Mouse (Mus musculus): ENCODE results near the gene Dlec1.

The Dlec1 gene

DNA sequence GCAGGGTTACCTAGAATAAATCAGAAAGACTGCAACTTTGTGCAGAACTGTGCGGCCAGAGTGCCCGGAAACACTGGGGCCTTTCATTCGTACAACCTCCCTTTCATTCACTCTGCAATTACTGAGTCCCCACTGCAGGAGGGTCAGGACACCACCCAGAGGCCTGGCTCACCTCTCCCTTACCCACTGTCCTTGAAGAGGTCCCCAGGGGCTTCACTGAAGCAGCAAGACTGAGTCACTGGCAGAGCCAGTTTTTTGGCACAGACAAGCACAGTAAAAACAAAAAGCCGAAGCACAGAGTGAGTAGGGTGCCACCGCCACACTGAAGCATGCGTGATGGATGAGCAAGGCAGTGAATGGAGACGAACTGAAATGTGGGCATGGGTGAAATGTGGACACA lies 12.8 kb upstream of the Dlec1 start:
- no peak for DNase-seq (ENCODE audit: low spot score in 2 of 2)

DNA sequence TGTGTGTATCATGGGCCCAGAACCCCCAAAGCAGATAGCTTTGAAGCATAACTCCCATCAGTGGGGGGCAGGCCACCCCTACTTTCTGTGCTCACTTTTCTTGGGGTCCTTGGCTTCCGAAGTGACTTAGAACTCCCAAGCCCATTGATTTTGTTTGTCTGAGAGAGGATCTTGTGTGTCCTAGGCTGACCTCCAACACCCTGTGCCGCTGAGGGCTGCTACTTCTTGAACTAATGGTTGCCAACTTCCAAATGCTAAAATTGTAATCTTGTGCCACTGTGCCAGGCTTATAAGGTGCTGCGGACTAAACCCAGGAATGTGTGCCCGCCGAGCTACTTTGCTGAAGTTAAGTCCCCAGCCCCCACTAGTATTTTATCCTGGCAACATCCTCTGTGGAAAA lies 11.8 kb upstream of the Dlec1 start:
- no peak for DNase-seq (ENCODE audit: low spot score in 2 of 2)

DNA sequence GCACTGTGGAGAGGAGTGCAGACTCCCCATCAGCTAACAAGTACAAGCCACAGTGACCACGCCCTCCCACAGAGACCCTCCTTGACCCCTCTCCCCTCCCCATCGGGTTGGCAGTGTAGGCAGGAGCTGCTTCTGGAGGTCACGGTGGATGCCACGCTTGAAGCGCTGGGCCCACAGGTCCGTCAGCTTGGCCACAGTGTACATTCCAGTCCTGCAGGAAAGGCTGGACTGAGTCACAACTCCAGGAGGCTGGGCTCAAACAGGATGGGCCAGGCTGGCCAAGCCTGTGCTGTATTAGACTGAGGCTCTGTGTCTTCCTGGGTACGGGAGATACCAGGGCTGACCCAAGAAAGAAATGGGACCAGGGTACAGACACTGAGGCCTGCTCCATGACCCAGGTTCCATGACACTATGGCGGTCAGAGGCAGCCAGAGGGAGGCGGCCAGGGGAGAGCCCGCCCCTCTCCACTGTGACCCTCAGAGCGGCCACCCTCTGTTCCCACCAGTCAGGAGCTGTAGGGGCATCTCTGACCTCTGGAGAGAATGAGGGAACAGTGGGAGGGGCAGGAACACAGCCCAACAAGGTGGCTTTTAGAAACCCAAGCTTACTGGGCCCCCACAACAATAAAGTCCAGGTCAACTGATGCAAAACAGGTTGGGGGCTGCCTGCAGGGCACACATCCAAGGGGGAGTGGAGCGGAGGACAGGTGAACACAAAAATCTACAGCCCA lies 10.5 kb upstream of the Dlec1 start:
- DNase-seq (ENCODE audit: low spot score in 2 of 2), result no peak

DNA sequence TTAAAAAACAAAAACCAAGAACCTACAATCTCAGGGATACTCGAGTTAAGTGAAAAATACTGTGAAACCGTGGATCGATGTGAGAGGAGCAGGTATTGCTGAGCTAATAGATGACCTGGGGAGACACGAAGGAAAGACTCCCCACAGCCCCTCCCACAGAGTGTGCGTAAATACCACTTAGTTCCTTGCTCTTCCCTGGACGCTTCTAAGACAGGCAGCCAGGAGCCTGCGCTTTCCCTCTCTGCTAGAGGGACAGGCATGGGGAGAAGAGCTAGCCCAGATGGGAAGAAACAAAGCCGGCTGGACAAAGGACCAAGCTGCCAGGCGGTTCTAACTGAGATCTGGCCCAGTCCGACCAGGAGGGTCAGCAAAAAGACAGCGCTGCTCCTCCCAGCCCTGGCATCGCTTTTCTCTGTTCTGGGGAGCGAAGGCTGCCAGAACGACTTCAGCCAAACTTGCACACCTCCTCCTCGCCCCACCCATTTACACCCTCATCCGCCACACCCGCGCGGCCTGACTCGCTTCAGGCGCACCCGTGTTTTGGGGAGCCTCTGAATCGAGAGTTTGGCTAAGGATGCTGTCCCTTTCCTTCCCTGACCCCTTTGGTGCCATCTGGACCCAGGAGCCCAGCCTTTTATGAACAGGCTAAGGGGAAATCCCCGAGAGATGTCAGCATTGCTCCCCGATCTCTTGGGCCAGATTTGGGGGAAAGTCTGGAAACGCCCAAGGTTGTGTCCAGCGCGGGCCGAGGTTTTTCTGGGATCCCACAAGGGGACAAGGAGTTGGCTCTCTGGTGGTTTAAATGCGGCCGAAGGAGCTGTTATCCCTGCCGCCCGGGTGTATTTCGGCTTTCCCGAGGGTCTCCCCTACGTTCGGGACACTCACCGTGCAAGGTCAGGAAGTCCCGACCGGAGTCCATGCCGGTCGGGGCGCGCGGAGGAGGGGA lies 9.5 kb upstream of the Dlec1 start:
- no peak for DNase-seq (ENCODE audit: low spot score in 2 of 2)

DNA sequence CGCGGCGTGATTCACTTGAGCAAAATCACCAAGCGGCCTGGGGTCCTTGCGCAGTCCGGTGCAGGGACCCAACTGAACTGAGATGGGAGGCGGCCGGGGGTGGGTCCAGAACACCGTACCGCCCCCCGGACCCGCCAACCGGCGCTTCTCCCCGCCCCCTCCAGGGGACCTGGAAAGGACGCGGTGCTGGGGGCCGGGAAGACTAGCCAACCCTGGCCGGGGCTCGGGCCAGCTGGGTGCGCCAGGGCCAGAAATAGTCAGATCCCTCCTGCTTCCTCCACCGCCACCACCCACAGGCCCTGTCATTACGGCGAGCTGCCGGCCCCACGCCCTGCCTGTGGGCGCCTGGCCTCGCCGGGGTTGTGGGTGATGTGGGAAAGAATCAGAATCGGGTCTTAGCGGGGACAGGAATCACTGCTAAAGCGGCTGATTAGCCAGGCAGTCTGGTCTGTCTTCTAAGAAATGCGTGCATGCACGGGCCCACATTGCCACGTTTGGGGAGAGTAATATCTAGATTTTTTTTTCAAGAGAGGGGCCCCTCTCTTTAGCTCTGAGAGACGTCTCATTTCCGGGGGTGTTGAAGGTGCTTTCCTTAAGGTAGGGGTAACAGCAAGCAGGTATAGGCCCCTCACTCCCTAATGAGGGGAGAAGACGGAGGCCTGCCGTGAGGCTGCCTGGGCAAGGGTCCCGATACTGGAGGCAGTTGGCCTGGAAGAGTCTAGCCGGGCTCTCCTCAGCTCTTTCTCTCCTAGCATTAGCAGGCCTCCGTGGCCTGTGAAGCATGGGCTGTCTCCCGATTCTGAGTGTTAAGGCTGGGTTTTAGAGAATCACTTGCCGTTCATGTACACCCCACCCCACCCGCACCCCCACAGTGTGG lies 8.6 kb upstream of the Dlec1 start, which contains the start of gene Plcd1:
Plcd1 (minus strand) TSS at position 84 of the 877 bp plus-strand sequence.
- DNase-seq (ENCODE audit: low spot score in 2 of 2), result peak in 1 of 2 experiments; percentile 42

DNA sequence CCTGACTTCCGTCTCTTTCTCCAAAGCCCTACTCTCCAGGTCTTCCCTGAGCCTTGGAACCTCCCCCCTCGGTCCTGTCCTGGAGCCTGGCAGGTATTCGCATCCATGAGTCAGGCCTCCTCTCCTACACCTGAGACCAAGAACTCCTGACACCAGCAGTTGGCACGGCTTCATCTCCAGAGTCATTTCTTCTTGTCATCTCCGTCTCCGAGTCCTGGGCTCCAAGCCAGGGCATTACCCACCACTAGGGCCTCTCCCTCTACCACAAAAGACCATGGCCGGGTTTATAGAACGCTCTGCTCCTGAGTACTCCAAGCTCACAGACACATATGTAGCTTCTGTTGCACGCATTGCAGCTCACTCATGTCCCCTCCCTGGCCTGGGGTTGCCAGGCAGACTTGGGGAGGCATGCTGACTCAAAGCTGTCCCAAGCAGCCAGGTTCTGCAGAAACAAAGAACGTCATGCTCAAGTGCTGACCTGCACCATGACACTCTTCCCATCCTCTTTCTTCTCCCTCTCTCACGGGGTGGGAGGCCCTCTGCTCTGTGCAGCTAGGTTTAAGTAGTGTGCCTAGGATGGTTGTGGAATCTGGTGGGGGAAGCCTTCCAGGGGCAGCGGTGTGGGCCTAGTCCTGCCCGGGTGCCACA lies 7.7 kb upstream of the Dlec1 start:
- DNase-seq (ENCODE audit: low spot score in 2 of 2), result no peak

DNA sequence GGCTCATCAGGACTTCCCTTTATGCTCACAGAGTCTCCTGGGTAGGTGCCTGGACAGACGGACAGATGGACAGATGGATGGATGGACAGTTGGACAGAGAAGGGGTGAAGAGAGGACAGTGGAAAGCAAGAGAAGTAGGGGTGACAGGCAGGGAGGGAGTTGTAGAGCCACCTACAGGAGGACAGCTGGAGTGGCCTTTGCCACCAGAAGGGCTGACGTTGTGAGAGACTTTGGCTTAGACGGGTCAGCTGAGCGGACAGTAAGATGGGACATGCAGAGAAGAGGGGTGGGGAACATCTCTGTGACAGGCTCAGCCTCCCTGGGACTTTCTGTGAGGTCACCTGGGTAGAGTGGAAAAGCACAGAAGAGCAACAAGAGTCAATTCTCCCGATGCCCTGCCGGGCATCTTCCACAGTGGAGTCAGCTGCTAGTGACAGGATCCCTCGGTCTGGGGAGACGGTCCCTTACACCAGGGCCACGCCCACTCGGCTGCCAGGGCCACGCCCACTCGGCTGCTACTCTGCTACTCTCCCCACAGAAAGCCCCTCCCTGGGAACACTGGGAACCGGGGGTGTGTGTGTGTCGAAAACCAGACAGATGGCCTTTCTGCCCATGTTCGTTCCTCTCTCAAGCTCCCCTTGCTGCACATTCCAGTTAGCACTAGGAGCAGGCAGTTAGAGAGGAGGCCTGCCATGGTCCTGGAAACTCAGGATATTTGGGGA lies 1.9 kb upstream of the Dlec1 start:
- DNase-seq (ENCODE audit: low spot score in 2 of 2), result no peak

DNA sequence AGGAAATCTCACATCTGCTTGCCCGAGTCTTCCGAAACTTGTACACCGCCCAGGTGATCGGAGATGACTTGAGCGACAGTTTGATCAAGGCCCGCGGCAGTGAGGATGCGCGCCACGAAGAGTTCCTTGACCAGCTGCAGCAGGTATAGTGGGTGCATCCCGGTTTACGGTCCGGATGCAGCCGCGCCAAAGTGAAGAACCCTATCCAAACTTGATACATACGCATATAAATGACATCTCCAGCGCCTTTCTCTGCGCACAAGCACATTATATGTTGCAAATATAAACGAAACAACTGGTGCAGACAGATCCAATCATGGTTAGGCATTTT lies 470 bp downstream of the Dlec1 start:
- no peak for DNase-seq (ENCODE audit: low spot score in 2 of 2)

DNA sequence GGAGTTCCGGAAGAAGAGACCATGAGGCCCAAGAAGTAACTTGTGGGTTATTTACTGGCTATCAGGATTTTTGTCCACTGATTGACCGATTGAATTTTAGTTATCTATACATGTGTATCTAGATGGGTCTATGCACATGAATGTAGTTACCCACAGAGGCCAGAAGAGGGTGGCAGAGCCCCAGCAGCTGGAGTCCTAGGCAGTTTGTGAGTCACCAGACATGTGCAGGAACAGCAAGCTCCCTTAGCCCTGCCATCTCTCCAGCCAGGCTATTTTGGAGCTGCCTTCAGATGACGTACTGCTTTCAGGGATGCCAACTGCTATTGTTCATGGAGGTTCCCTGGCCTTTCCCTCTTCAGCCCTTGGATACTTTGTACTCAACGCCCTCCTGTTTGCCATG lies 5.3 kb downstream of the Dlec1 start:
- no peak for DNase-seq (ENCODE audit: low spot score in 2 of 2)

DNA sequence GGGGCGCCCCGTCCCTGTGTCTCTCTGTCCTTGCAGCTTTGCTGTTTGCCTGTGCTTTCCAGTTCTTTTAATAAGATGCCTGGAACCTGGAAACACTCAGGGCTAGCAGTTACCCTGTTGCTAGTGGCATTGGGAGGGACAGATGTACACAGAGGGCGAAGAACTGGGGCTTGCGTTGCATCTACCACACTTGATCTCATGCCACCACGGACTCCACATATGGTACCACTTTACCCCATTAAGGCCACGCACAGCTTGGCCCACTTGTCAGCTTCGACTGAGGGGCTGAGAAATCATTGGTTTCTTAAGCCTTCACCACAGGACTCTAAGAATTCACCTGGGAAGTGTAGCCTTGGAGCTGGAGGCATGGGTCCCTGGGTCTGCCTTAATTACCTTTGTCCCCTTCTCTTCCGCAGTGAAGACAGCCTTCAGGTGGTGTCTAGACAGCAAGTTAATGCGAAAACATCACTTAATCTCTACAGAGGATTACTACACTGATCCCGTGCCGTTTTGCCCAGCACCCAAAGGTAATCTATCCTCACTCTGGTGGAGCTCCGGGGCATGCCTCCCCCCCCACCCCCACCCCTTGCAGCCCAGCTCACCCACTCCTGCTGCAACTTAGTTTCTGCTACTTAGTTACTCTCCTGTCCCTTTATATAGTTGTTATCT lies 7.5 kb downstream of the Dlec1 start:
- DNase-seq (ENCODE audit: low spot score in 2 of 2), result no peak

DNA sequence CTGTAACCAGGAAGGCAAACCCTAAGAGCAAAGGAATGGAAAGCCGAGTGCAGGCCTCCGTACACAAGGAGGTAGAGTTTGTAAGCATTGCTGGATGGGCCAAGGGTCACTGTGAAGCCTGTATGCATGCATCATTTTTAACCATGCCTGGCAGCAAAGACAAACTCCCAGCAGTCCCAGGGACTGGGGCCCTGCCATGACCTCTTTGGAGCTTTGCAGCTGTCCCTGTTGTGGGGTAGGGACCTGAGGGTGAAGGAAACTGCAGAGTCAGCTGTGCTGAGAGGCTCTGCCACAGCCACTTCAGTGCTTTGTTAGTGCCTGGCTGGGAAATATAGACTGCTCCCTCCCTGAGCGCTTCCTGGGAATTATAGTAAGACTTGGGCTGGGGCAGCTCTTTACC lies 8.4 kb downstream of the Dlec1 start:
- DNase-seq (ENCODE audit: low spot score in 2 of 2), result no peak

DNA sequence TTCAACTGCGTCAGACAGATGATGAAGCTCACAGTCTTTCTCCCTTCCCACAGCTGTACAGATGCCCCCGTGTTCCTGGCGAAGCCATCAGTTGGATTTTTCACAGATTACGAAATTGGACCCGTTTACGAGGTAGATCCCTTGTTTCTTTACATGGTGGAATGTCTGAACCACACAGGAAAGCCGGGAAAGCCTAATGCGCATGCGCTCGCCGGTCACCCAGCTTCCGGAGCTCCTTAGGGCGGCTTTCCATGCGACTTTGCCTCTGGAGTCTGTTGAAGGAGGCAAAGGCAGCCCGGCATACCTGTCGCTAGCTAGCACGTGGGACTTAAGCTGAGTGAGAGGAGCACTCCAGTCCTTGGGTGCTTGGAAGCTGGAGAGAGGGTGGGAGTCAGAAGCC lies 12.6 kb downstream of the Dlec1 start:
- no peak for DNase-seq (ENCODE audit: low spot score in 2 of 2)

DNA sequence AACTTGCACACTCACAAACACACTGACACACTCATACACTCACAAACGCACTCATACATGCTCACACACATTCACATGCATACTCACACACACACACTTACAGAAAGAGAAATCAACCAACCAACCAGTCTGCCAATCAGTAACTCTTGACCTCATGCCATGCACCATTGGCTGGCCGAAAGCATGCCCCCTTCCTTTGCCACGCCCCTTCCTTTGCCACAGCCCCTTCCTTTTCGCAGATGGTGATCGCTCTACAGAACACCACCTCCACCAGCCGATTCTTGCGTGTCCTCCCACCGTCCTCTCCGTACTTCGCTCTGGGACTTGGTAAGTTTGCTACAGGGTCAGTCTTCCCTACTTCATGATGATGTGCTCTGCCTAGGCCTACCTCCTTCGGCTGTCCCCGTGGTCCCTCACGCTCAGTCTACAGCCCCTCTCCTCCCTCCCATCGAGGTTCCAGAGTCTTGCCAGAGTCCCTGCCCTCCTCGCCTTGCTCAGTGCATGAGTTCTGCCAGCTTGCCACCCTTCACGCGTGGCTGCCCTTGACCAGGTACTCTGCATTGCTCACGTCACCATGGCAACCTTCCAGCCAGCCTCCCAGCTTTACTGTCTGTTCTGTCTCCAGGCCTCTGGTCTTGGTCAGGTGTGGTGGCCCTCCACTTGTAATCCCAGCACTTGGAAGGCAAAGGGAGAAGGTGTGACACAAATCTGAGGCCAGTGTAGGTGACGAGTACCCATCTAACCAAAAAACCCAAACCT lies 17.3 kb downstream of the Dlec1 start:
- no peak for DNase-seq (ENCODE audit: low spot score in 2 of 2)

DNA sequence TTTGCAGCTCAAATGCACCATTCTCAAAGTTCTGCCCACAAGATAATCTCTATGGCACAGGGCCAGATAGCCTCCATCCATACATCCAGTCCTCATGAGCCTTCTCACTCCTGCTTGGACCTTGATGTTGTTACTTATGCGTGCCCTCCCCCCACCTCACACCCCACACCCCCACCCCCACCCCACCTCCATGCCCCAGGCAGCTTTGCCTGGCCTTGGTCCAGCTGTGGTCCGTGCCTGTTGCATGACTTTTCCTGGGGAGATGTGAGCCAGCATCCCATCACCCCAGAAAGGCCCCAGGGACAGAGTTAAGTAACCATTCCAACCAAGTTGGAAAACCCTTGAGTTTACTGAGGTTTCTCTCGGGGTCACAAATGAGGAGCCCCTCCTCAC lies 17.9 kb downstream of the Dlec1 start:
- no peak for DNase-seq (ENCODE audit: low spot score in 2 of 2)

DNA sequence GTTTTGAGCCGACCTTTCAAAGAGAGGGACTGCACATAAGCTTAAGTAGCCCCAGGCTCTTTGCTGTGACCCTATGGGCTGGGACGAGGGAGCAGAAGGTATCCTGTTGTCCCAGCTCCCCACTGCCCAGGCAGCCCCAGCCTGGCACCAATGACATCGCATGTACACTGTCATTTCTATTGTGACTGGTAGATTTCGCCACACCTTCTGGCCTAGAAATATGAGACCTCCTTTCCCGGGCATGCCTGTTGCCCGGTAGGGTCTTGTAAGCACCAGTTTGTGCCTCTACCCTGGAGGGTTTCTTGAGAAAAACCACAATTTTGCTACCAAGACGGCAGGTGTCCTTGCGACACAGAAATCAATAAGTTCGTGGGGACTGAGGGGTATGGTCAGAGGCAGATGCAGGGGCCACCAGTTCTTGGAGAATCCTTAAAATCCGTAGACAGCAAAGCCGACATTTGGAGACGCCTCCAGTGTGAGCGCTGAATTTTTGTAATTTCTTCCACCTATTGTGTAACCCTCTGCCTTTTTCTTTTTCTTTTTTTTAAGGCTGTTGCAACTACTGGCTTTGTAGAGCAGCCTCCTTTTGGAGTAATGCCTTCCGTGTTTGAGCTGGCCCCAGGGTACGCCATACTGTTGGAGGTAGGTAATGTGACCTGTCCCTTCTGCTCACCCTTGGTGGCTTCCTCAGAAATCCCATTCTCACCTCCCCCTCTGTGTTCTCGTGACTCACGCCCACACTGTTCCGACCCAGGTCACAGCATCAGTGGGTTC lies 20.5 kb downstream of the Dlec1 start:
- DNase-seq (ENCODE audit: low spot score in 2 of 2), result no peak

DNA sequence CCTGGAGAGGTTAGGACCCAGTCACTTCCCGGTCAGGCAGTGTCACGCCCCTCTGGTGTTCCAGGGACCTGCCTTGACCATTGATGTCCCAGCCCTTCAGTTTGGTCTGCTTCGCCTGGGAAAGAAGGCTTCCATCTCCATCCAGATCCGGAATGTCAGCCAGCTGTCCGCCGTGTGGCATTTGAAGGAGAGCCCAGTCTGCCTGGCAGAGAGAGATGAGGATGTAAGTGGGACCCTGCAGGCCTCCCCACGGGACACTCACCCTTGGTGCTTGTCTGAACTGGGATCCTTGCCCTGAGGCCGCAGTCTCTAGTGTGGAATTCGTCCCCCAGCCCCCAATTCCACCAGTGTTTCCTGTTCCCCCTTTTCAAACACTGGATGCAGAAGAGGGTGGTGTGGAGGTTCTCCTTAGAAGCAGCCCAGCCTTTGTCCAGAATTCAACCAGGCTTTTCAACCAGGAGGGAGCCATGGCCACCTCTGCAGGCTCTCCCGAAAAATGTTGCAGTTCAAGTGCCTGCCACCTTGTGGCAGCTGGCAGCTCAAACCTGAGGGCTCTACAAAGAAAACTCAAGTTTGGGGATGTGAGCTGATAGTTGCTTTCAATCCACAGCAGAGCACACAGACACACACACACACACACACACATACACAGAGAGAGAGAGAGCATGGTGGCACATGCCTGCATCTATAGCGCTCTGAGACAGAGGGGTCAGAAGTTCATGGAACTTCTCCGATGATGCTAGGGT lies 26.3 kb downstream of the Dlec1 start:
- no peak for DNase-seq (ENCODE audit: low spot score in 2 of 2)

DNA sequence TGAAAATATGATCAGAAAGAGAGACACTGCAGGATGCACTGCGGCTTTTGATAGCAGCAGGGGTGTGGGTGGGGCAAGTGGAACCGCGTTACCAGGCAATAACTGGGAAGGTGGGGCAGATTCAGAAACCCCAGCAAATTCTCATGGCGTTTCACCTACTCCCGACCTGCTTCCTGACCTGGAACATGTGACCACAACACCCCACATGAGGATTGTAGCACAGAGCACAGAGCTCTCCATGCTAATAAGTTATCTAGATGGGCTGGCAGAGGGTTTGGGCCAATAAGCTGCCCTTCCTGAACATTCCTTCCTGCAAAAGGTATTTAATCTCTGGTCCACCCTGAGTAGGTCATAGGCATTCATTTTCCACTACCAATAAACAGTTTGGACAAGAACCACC lies 28.4 kb downstream of the Dlec1 start:
- no peak for DNase-seq (ENCODE audit: low spot score in 2 of 2)

DNA sequence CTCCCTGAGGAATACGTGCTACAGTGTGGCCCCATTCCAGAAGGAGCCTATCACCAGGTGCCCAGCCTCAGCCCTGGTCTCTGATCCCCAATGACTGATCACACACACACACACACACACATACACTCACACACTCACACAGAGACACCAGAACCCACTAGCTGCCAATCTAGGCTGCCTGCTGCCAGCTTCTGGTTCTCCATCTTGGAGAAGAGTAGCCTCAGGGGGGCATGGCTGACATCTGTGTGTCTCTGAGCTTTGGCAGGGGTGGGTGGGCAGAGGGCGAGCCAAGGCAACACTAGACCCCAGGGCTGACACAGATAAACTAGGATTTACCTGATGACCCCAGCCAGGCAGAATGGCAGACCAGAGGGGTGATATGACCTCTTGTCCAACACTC lies 36.6 kb downstream of the Dlec1 start:
- no peak for DNase-seq (ENCODE audit: low spot score in 2 of 2)

Measured in spleen, postnatal 4 days (tissue).